Mouse (Mus musculus): ENCODE data around the gene Specc1l.
"Not testable (repeated sequence)": the region's sequence is repeated elsewhere in the genome, so short reads cannot be mapped to it uniquely, and the experiment has no call there.

Specc1l gene

DNA sequence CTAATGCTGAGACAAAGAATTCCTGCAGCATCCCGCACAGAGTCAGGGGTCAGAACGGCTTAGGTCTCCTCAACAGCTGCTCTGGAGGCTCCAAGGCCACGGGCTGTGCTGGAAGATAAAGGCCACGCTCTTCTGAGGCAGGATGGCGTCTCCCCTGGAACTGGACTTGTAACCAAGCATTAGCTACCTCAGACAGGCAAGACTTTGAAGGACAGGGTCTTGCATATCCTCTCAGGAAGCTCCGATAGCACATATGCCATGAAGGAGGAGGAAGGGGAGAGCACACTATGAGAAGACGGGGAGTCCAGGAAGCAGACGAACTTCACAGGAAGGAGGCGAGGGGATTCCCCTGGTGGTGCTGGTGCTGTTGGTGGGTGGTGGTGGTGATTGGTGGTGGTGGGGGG, 142.0 kb downstream of the Specc1l start:
- DNase-seq (ENCODE audit: low read depth, low spot score) = not testable (repeated sequence)

DNA sequence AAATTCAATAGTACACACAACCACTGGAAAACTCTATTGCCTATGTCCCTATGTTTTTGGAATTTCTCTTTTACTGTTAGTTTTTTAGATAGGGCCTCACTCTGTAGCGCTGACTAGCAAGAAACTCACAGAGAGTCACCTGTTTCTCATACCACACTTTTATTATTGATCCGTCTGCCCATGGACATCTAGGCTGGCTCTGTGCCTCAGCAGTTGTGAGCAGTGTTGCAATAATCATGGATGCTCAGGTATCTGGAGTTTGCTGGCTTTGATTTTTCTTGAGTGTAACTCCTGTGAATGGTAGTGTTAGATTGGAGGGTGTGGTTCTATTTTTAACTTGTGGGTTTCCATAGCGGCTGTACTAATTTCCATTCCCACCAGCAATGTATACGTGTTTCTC, 143.5 kb downstream of the Specc1l start:
- no peak for DNase-seq (ENCODE audit: low read depth, low spot score)

Data from c-Kit-negative CD71-positive TER-119-positive erythroid progenitor cells, embryonic 14.5 days (primary cell).